Mouse (Mus musculus) spleen, adult 2 months (tissue): ENCODE measurements around the gene Plppr1.

Experiments used
- CTCF ChIP-seq: fragments of 200-500 bp; IDR thresholded peaks from 2 replicates; pipeline ENCODE4 v1.5.1; 2011; ENCODE audit warnings: mild to moderate bottlenecking, inconsistent platforms; ENCODE audit not compliant: insufficient read depth, insufficient read length, insufficient replicate concordance; ENCODE audit errors: extremely low read depth
- POLR2A ChIP-seq: fragments of 200-500 bp; IDR thresholded peaks from 2 replicates; pipeline ENCODE4 v1.6.1; 2011; ENCODE audit warnings: low read depth, low read length, inconsistent platforms

DNA sequence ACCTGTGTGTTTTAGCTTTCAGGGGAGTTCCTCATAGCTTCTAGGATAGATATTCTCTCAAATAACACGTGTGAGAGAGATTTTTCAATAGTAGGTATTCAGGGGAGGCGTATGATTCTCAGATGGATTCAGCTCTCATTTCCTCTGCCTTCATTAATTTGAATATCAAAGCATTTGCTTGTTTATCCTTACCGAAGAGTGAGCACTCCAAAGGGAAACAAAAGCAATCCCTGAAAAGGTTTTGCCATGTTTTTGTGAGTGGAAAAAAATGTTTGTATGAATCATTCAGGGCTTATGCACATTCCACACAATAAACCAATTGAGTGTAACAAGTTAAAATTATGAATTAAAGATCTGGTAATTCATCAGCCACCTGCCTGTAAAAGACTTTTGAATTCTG, 29.1 kb downstream of the Plppr1 start:
- TF ChIP-seq CTCF (no peak), POLR2A (no peak)
